Mouse (Mus musculus): ENCODE data around the gene Brinp2.

Gene Brinp2

DNA sequence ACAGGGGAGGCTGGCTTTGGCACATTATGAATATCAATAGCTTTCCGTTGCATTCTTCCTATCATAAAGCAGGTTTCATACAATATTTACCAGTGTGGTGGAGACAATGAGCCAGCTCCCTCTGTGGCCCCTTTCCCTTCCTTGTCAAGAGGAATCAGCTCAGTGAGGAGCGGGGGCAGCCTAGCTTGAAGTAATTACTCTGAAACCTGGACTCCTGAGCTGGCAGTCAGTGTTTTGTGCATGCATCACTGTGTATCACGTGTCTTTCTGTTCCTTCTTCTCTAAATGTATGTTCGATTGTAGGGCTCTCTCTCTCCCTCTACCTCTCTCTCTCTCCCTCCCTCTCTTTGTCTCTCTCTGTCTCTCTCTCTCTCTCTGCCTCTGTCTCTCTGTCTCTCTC lies 135.1 kb downstream of the Brinp2 start:
- DNase-seq (ENCODE audit: low read depth, low spot score), result no peak

- no peak for DNase-seq (ENCODE audit: low read depth, low spot score)
These were observed 136.0 kb downstream of the Brinp2 start for GRCm38 (mm10) chr1:158220148-158220547.

DNA sequence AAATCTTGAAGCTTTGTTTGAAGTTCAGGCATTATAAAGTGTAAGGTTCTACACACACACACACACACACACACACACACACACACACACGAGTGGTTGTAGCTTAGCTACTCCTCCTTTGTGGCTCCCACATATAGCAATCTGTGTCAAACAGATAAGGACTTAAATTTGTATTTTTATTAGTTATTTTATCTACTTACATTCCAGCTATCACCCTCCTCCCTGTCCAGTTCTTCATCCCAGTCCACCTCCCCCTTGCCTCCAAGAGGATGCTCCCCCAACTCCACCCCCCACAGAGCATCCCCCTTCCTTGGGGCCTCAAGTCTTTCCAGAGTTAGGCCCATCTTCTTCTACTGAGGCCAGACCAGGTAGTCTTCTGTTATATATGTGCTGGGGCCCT lies 137.4 kb downstream of the Brinp2 start:
- no peak for DNase-seq (ENCODE audit: low read depth, low spot score)

DNA sequence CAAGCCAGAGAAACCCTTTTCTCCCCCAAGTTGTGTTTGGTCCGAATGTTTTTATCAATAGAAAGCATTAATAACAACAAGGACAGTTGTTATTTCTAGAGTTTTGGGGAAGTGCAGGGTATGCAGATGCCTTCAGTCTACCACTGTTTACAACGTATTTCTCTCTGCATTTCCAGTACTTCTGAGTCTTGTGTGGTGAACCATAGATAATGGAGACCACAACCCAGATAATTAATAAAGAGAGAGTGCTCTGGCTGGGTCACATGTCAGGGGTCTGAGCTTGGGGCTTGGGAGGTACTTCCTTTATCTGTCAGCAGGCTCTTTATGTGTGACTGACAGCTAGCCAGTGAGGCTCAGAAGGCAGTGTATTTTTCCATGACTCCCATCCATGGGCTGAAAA lies 137.8 kb downstream of the Brinp2 start:
- DNase-seq (ENCODE audit: low read depth, low spot score), result no peak

DNA sequence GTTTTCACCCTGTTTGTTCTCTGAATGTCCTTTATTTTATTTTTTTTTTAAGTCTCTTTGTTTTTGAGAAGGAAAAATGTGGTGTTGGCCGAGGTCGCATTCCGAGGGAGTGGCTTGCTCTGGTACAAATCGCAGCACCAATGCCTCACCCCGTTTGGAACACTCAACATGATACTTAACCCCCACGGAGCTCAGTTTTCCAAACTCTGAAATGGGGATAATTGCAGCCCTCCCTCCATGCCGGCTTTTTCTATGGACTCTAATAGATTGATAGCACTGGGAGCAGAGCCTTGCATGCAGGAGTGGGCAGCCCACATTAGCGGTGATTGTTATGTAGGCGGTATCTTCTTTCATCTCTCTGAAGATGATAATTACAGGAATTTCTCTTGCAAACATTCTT lies 140.5 kb downstream of the Brinp2 start:
- DNase-seq (ENCODE audit: low read depth, low spot score), result no peak

DNA sequence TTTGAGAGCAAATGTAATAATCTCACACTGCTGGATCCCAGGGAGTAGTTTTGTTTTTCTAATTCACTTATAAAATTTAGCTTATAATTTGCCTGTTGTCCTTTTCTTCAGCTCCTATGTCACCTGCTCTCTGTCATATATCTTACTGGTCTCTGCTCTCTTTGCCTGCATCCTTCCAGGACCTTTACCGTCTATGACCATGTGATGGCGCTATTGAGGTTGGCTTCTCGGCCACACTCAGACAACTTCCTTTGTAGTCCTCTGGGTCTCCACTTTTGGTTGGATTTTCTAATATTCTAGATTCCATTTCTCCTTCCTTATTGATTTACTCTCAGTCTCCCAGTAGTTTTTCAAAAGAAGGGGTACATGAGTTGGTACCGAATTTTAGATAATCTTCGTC lies 141.4 kb downstream of the Brinp2 start:
- DNase-seq (ENCODE audit: low read depth, low spot score), result no peak

GRCm38 (mm10) chr1:158213736-158214135 lies 142.4 kb downstream of the Brinp2 start:
- DNase-seq (ENCODE audit: low read depth, low spot score), result no peak

DNA sequence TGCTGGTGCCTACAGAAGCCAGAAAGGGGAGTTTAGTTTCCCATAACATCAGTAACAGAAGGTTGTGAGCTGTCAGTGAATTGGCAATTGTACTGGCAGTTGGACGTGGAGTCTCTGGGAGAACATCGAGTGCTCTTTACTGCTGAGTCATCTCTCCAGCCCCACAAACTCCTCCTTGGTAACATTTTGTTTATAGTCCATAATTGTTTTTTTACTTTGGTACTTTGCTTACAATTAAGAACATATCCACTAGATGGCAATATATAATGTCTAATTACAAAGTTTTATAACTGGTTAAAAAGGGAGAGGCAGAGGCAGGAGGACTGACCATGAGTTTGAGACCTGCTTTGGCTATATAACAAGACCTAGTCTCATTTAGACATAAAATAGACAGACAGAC lies 148.5 kb downstream of the Brinp2 start:
- no peak for DNase-seq (ENCODE audit: low read depth, low spot score)

DNA sequence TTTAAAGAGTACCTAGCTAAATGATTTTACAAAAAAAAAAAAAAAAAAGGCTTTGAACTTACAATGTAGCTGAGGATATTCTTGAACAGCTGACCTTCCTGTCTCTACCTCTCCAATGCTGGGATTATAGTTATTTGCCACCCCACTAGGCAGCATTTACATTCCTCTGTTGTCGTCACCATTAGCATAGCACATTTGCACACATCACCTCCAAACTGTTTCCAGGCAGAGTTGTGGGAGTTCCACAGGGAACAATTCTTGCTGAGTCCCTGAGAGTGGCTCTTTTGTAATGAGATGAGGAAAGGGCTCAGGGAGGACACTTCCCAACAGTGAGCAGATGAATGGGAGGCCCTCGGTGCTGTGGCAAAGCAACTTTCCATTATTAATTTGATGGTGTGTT lies 153.2 kb downstream of the Brinp2 start:
- DNase-seq (ENCODE audit: low read depth, low spot score), result no peak
